Mouse (Mus musculus): Measurements from ENCODE around the gene Fam186b.
"Not testable (repeated sequence)": the region's sequence is repeated elsewhere in the genome, so short reads cannot be mapped to it uniquely, and the experiment has no call there.

DNA sequence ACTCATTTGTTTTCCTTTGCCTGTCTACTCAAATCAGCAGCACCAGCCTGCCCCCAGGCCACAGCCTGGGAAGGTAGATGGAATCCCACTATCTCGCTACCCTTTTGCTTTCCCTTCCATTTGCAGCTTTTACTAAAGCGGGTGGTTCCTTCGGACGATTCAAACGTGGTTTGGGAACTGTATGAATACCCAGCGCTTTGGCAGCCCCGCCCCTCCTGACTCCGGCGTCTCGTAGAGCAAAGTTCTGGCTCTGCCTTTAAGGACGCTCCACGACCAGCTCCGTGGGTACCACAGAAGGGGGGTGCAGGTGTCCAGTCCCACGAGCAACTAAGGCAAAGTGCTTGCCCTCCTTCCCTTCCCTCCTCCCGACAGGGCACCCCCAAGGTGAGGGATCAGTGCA is 44.6 kb downstream of the Fam186b start:
- TF ChIP-seq POLR2A (IDR thresholded peaks at IDR 0.05; ENCODE audit: borderline replicate concordance, extremely low read depth, insufficient read depth, insufficient read length, poor library complexity, severe bottlenecking); CTCF (IDR thresholded peaks at IDR 0.05; ENCODE audit: borderline replicate concordance, extremely low read depth, insufficient read depth, insufficient read length): not testable (repeated sequence)
